Mouse (Mus musculus): ENCODE data around the gene Nmt1.

DNA sequence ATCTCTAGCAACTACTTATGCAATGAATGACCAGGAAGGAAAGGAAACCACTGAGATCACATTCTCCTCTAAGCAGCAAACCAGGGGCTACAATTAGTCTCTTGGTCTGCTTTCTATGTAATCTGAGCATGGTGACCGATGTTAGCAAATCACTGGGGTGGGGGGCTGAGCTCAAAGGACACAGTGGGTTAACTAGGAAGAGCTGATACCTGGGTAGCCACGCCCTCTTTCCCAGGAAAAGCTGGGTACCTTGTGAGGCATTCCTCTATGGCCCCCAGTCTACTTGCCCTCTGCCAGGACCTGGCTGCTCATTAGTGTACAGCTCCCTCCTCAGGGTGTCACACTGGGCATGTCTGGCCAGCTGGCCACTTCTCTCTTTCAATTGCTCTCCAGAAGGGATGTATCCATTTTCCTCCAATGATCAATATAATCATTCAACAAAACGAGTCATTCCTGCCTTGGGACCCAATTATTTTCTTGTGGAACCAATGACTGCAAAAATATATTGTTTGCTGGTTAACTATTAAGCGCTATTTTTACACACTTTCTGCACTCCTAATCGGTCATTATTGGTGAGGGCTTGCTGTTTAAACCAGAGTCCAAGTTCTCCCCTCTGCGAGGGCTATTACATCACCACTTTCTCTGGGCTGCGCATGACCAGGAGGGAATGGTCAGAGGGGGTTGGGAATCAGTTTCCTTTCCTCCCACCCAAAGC is 21.5 kb upstream of the Nmt1 start:
- TF ChIP-seq POLR2A (IDR thresholded peaks at IDR 0.05; ENCODE audit: low read depth, low read length) (no peak), CTCF (IDR thresholded peaks at IDR 0.05; ENCODE audit: borderline replicate concordance, insufficient read depth, low read length) (no peak)

All from embryonic fibroblast, embryonic 13.5 days (primary cell).